Mouse (Mus musculus) CH12.LX (cell line): Measurements from ENCODE around the gene Map2. TPM values are rescaled to one million over a fixed set of nuclear protein-coding genes. Genes with fewer than 3 reads are reported as not detected.

Source experiments
- DNase-seq: peaks from one replicate; pipeline ENCODE4 v3.0.0-alpha.2; 2013; ENCODE audit errors: extremely low read depth
- H3K27ac ChIP-seq: 2 replicates; pipeline ENCODE4 v1.5.1; 2012; ENCODE audit warnings: low read depth, mild to moderate bottlenecking, control low read depth, moderate library complexity; ENCODE audit not compliant: insufficient read depth
- H3K27me3 ChIP-seq: replicated peaks from 2 replicates; pipeline ENCODE3; 2012; ENCODE audit warnings: inconsistent platforms
- H3K36me3 ChIP-seq, 2 experiments: replicated peaks in 1 of 2; 2 replicates each; pipeline versions ENCODE3 to v1.6.1; 2012; ENCODE audit warnings: inconsistent platforms in 1 of 2, low read length in 1 of 2, mild to moderate bottlenecking in 1 of 2, mixed read lengths in 1 of 2, moderate library complexity in 1 of 2; ENCODE audit not compliant: control insufficient read depth in 1 of 2, insufficient read depth in 1 of 2
- H3K4me1 ChIP-seq, 2 experiments: 2 replicates each; pipeline ENCODE4 v1.6.1; 2012; ENCODE audit warnings: inconsistent platforms in 1 of 2, moderate library complexity in 1 of 2; ENCODE audit not compliant: insufficient read depth in 2 of 2, control insufficient read depth in 1 of 2
- H3K4me2 ChIP-seq: 2 replicates; pipeline ENCODE4 v1.6.1; 2012; ENCODE audit warnings: low read depth, mild to moderate bottlenecking, control low read depth; ENCODE audit not compliant: poor library complexity, insufficient read depth, severe bottlenecking
- H3K4me3 ChIP-seq, 3 experiments: fragments of 150-350 bp in 1 of 3; sonication (generic) in 1 of 3; replicated peaks in 1 of 3; 2 replicates each; pipeline versions ENCODE3 to v1.5.1; 2011 to 2012; ENCODE audit warnings: low read depth in 2 of 3, low read length in 2 of 3, mild to moderate bottlenecking in 2 of 3, moderate library complexity in 2 of 3, control low read depth in 1 of 3, improper control_type of control experiment in 1 of 3, inconsistent platforms in 1 of 3, mixed read lengths in 1 of 3; ENCODE audit not compliant: poor library complexity in 1 of 3
- H3K79me2 ChIP-seq: replicated peaks from 2 replicates; pipeline ENCODE4 v1.6.1; 2012; ENCODE audit warnings: mild to moderate bottlenecking, moderate library complexity; ENCODE audit not compliant: control insufficient read depth, poor library complexity, insufficient read depth, severe bottlenecking; ENCODE audit errors: extremely low read depth
- H3K9ac ChIP-seq: 2 replicates; pipeline ENCODE4 v1.6.1; 2012; ENCODE audit warnings: low read depth, mild to moderate bottlenecking, control low read depth, moderate library complexity; ENCODE audit not compliant: insufficient read depth
- H3K9me3 ChIP-seq: replicated peaks from 2 replicates; pipeline ENCODE3; 2012; ENCODE audit warnings: low read length, inconsistent platforms, mixed read lengths
- BHLHE40 ChIP-seq: IDR thresholded peaks from 2 replicates; pipeline ENCODE4 v1.6.1; 2011; ENCODE audit warnings: mild to moderate bottlenecking, low read depth, low read length, improper control_type of control experiment
- ELF1 ChIP-seq: IDR thresholded peaks from 2 replicates; pipeline ENCODE4 v1.6.1; 2014; ENCODE audit warnings: low read depth, mild to moderate bottlenecking, inconsistent platforms, low read length, improper control_type of control experiment
- EP300 ChIP-seq: IDR thresholded peaks from 2 replicates; pipeline ENCODE4 v1.6.1; 2011; ENCODE audit warnings: low read length, improper control_type of control experiment
- ETS1 ChIP-seq: conservative IDR thresholded peaks from 2 replicates; pipeline ENCODE4 v1.6.1; 2012; ENCODE audit warnings: low read depth, mild to moderate bottlenecking, inconsistent platforms, low read length, improper control_type of control experiment, moderate library complexity
- GABPA ChIP-seq: IDR thresholded peaks from 2 replicates; pipeline ENCODE4 v1.6.1; 2012; ENCODE audit warnings: low read depth, low read length, improper control_type of control experiment, inconsistent platforms; ENCODE audit not compliant: insufficient replicate concordance
- IRF4 ChIP-seq: IDR thresholded peaks from 2 replicates; pipeline ENCODE4 v1.6.1; 2014; ENCODE audit warnings: low read depth, mild to moderate bottlenecking, inconsistent platforms, low read length, improper control_type of control experiment
- JUN ChIP-seq: IDR thresholded peaks from 2 replicates; pipeline ENCODE4 v1.6.1; 2011; ENCODE audit warnings: low read depth, mild to moderate bottlenecking, low read length, improper control_type of control experiment, moderate library complexity; ENCODE audit not compliant: insufficient read depth
- JUND ChIP-seq: conservative IDR thresholded peaks from 2 replicates; pipeline ENCODE4 v1.6.1; 2011; ENCODE audit warnings: low read depth, low read length, improper control_type of control experiment
- MAX ChIP-seq: IDR thresholded peaks from 2 replicates; pipeline ENCODE4 v1.6.1; 2011; ENCODE audit warnings: low read length, improper control_type of control experiment
- MAZ ChIP-seq: IDR thresholded peaks from 2 replicates; pipeline ENCODE4 v1.6.1; 2012; ENCODE audit warnings: low read depth, mild to moderate bottlenecking, inconsistent platforms, low read length, improper control_type of control experiment, moderate library complexity
- MEF2A ChIP-seq: IDR thresholded peaks from 2 replicates; pipeline ENCODE4 v1.6.1; 2014; ENCODE audit warnings: low read depth, mild to moderate bottlenecking, inconsistent platforms, low read length, improper control_type of control experiment, borderline replicate concordance
- MXI1 ChIP-seq: IDR thresholded peaks from 2 replicates; pipeline ENCODE4 v1.6.1; 2011; ENCODE audit warnings: mild to moderate bottlenecking, low read depth, low read length, improper control_type of control experiment
- MYC ChIP-seq: IDR thresholded peaks from 2 replicates; pipeline ENCODE4 v1.6.1; 2011; ENCODE audit warnings: low read depth, mild to moderate bottlenecking, improper control_type of control experiment, low read length
- NRF1 ChIP-seq: IDR thresholded peaks from 2 replicates; pipeline ENCODE4 v1.6.1; 2014; ENCODE audit warnings: low read depth, mild to moderate bottlenecking, inconsistent platforms, low read length, improper control_type of control experiment, moderate library complexity
- PAX5 ChIP-seq: IDR thresholded peaks from 2 replicates; pipeline ENCODE4 v1.6.1; 2012; ENCODE audit warnings: low read length, inconsistent platforms, mixed read lengths
- RAD21 ChIP-seq: IDR thresholded peaks from 2 replicates; pipeline ENCODE4 v1.6.1; 2011; ENCODE audit warnings: low read depth, mild to moderate bottlenecking, low read length, improper control_type of control experiment, moderate library complexity
- SIN3A ChIP-seq: IDR thresholded peaks from 2 replicates; pipeline ENCODE4 v1.6.1; 2012; ENCODE audit warnings: low read length, improper control_type of control experiment, inconsistent platforms
- SMC3 ChIP-seq: IDR thresholded peaks from 2 replicates; pipeline ENCODE4 v1.6.1; 2011; ENCODE audit warnings: low read depth, low read length, improper control_type of control experiment
- dilution Hi-C: fragments of 300-500 bp; cut with MboI; formaldehyde crosslinking; loops from 2 replicates; pipeline ENCODE4 v1.14.3; 2020; ENCODE audit warnings: low sequenced_read_pairs; ENCODE audit not compliant: extremely low pct_unique_long_range_greater_than_20kb, extremely low pct_ligation_motif_present
- in situ Hi-C: fragments of 300-500 bp; cut with MboI; formaldehyde crosslinking; loops from 3 replicates; pipeline ENCODE4 v1.14.3; 2019; ENCODE audit warnings: low sequenced_read_pairs, low pct_ligation_motif_present, low pct_unique_long_range_greater_than_20kb, mixed read lengths
- polyA plus RNA-seq: library from polyadenylated mRNA; unstranded; fragments of >175 nt; gene quantifications from 2 replicates; pipeline ENCODE4 v1.2.1, GENCODE M21; 2012; ENCODE audit warnings: low read depth; ENCODE audit not compliant: insufficient read length
- total RNA-seq, 2 experiments: library from RNA; depleted of rRNA; stranded (reverse); fragments of 300-350 nt in 1 of 2; fragments of >200 nt in 1 of 2; gene quantifications; 2 replicates each; pipeline ENCODE4 v1.2.3; 2012 to 2014

The Map2 gene
- total and polyA plus RNA-seq, 3 experiments: 1.5 to 6.5 (median 5.9) TPM

DNA sequence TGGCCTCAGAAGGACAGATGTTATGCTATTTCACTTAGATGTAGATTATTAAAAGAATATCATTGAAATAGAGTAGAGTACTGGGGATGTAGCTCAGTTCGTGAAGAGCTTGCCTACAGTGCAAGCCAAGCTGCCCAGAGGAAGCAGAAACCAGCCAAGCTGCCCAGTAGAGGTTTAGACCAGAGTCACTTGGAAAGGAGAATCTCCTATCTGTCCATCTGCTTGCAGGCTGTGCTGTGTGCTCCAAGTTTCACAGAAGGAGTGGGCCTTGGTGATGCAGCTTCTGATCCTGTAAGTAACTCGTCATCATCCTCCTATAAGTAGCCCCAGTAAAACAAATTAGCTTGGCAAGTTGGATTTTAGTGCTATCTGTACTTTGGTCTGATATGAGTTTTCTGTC, 17.8 kb downstream of the Map2 start:
- Histone ChIP-seq H3K9ac (no peak overlapping the region), H3K27ac (no peak overlapping the region), H3K27me3 (no peaks in the 10 kb centered on the region), H3K4me3 (no peak overlapping the region), H3K79me2 (no peaks in the 10 kb centered on the region), H3K36me3 (peaks cover 0 to 2% of the 10 kb centered on the region in 2 experiments), H3K4me2 (no peak overlapping the region), H3K4me1 (peaks cover 2 to 13% of the 10 kb centered on the region in 2 experiments; a peak in 3 of 4 replicates), H3K9me3 (no peaks in the 10 kb centered on the region)
- in situ Hi-C loops (no loop called here), dilution Hi-C loops (no loop called here)
- TF ChIP-seq SIN3A (no peak), JUND (no peak), ELF1 (no peak)
- no peak for DNase-seq

DNA sequence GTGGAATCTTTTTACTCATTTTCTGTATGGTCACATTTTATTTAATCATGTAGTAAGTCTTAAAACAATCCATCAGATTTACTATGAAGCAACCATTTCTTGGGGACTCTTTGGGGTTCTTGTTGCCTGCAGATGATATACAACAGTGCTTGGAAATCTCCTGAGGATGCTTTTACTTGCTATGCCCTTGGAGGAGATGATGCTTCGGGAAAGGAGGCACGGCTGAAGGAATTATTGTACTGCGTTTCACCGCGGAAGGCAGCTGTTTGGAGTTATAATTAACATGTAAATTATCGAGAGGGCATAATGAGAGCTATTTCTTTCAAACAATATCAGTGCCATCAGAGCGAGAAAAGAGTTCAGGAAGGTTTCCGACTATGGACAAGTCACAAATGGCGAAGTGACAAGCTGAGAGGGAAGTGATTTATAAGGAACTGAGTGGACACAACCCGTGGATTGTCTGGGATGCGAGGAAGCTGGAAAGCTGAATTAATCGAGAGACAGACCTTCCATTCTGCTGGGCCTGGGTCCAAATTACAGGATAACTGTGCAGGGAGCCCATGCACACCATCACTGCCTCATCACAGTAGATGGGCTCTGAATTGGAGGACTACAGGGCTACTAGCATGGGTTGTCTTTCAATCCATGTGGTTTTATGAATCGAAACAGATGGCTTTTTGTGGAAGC, 20.1 kb downstream of the Map2 start:
- Histone ChIP-seq H3K9me3 (no peaks in the 10 kb centered on the region), H3K9ac (no peak overlapping the region), H3K27me3 (no peaks in the 10 kb centered on the region), H3K4me3 (no peak overlapping the region), H3K36me3 (peaks cover 0 to 2% of the 10 kb centered on the region in 2 experiments), H3K4me2 (no peak overlapping the region), H3K79me2 (no peaks in the 10 kb centered on the region), H3K27ac (no peak overlapping the region), H3K4me1 (peaks cover 2 to 13% of the 10 kb centered on the region in 2 experiments; a peak in 3 of 4 replicates)
- in situ Hi-C loops (no loop called here), dilution Hi-C loops (no loop called here)
- no peak for DNase-seq
- no peak for TF ChIP-seq GABPA
- TF ChIP-seq ETS1: no peak
- TF ChIP-seq MAZ: no peak
- no peak for TF ChIP-seq PAX5
- TF ChIP-seq RAD21: no peak
- TF ChIP-seq IRF4: no peak
- TF ChIP-seq MXI1: no peak
- TF ChIP-seq MAX: no peak
- no peak for TF ChIP-seq NRF1

DNA sequence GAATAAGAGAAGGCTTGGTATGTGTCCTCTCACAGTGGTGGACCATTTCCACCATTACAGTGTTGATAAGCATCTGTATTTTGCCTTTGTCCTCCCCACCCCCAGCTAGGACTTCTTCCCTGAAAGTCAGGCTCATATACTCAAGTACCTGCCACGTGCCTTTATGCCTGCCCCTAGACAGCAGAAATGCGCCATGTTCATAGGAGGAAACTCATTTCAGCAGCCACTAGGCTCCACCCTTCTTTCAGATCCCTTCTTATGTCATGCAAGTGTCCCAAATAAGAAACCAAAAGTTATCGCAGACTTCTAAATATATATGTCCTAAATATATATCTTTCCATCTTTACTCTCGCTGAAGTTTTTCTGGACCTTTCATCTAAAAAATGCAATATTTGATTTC, 21.2 kb downstream of the Map2 start:
- in situ Hi-C loops (no loop called here), dilution Hi-C loops (no loop called here)
- peaks cover 2 to 13% of the 10 kb centered on the region in 2 experiments; a peak in 3 of 4 replicates for H3K4me1 ChIP-seq

More for the DNA sequence above, 21.2 kb downstream of the Map2 start:
- no peak overlapping the region for H3K4me3 ChIP-seq
- peaks cover 0 to 2% of the 10 kb centered on the region in 2 experiments for H3K36me3 ChIP-seq
- H3K79me2 ChIP-seq: no peaks in the 10 kb centered on the region
- H3K27me3 ChIP-seq: no peaks in the 10 kb centered on the region
- no peak overlapping the region for H3K9ac ChIP-seq
- peak; percentile 56 for DNase-seq
- H3K27ac ChIP-seq: no peak overlapping the region
- TF ChIP-seq JUN: no peak
- TF ChIP-seq ETS1: 0 out of 2 replicates have a peak, but pooled peaks have one; percentile 31
- peak; percentile 74 for TF ChIP-seq MAX
- TF ChIP-seq EP300: peak; percentile 47; the same call in 1 of the 2 replicates
- peak; percentile 48; the same call in 1 of the 2 replicates for TF ChIP-seq MYC
- peak; percentile 58 for TF ChIP-seq BHLHE40
- no peak for TF ChIP-seq PAX5
- peak; percentile 87 for TF ChIP-seq MEF2A
- no peak for TF ChIP-seq MXI1
- no peak for TF ChIP-seq GABPA
- no peak for TF ChIP-seq SMC3
- TF ChIP-seq IRF4: 0 out of 2 replicates have a peak, but pooled peaks have one; percentile 41
- H3K9me3 ChIP-seq: no peaks in the 10 kb centered on the region
- H3K4me2 ChIP-seq: no peak overlapping the region
